Mouse (Mus musculus): ENCODE data around the gene Ube3b.

Gene Ube3b

GRCm38 (mm10) chr5:114423961-114424360 is 43.6 kb downstream of the Ube3b start:
- DNase-seq (ENCODE audit: low read depth, low spot score), result no peak

- DNase-seq (ENCODE audit: low read depth, low spot score), result no peak
Measured at GRCm38 (mm10) chr5:114426732-114427131, 46.3 kb downstream of the Ube3b start.

GRCm38 (mm10) chr5:114428621-114429020 is 48.2 kb downstream of the Ube3b start:
- DNase-seq (ENCODE audit: low read depth, low spot score), result no peak

GRCm38 (mm10) chr5:114429781-114430180 is 49.4 kb downstream of the Ube3b start:
- DNase-seq (ENCODE audit: low read depth, low spot score), result no peak

- DNase-seq (ENCODE audit: low read depth, low spot score), result no peak
Measured at GRCm38 (mm10) chr5:114434359-114434758, 54.0 kb downstream of the Ube3b start.

GRCm38 (mm10) chr5:114435588-114435987 is 55.2 kb downstream of the Ube3b start:
- DNase-seq (ENCODE audit: low read depth, low spot score), result no peak

- DNase-seq (ENCODE audit: low read depth, low spot score), result peak; percentile 93
Measured at GRCm38 (mm10) chr5:114443566-114444367, 63.4 kb downstream of the Ube3b start, which contains the start of the genes Mmab and Mvk. TSS of gene Mmab (minus strand) at chr5:114444060. TSS of gene Mvk (plus strand) at chr5:114444269.

GRCm38 (mm10) chr5:114444368-114444692 is 63.9 kb downstream of the Ube3b start:
- DNase-seq (ENCODE audit: low read depth, low spot score), result no peak

GRCm38 (mm10) chr5:114449011-114449410 is 68.6 kb downstream of the Ube3b start:
- no peak for DNase-seq (ENCODE audit: low read depth, low spot score)

- DNase-seq (ENCODE audit: low read depth, low spot score), result no peak
Measured at GRCm38 (mm10) chr5:114456287-114456686, 75.9 kb downstream of the Ube3b start.

GRCm38 (mm10) chr5:114456995-114457605 is 76.7 kb downstream of the Ube3b start:
- no peak for DNase-seq (ENCODE audit: low read depth, low spot score)

GRCm38 (mm10) chr5:114461238-114461637 is 80.8 kb downstream of the Ube3b start:
- DNase-seq (ENCODE audit: low read depth, low spot score), result peak; percentile 59

- DNase-seq (ENCODE audit: low read depth, low spot score), result no peak
Measured at GRCm38 (mm10) chr5:114462067-114463040, 81.9 kb downstream of the Ube3b start.

- DNase-seq (ENCODE audit: low read depth, low spot score), result no peak
Measured at GRCm38 (mm10) chr5:114464561-114464960, 84.2 kb downstream of the Ube3b start.

GRCm38 (mm10) chr5:114465641-114466040 is 85.2 kb downstream of the Ube3b start:
- no peak for DNase-seq (ENCODE audit: low read depth, low spot score)

GRCm38 (mm10) chr5:114467019-114467418 is 86.6 kb downstream of the Ube3b start:
- no peak for DNase-seq (ENCODE audit: low read depth, low spot score)

GRCm38 (mm10) chr5:114467430-114467829 is 87.0 kb downstream of the Ube3b start:
- no peak for DNase-seq (ENCODE audit: low read depth, low spot score)

- DNase-seq (ENCODE audit: low read depth, low spot score), result no peak
Measured at GRCm38 (mm10) chr5:114468007-114468406, 87.6 kb downstream of the Ube3b start.

GRCm38 (mm10) chr5:114470359-114470758 is 90.0 kb downstream of the Ube3b start:
- DNase-seq (ENCODE audit: low read depth, low spot score), result no peak

All from WW6 (cell line).